Mouse (Mus musculus) heart, postnatal 0 days (tissue): ENCODE measurements at regions not wholly inside any gene's neighbourhood (a gene's known extent, or its start where the extent isn't known, plus 50 kb on each side); places are given as distances from the start of the nearest gene placed in this dataset.

Experiments
- CTCF ChIP-seq: IDR thresholded peaks from 2 replicates; pipeline ENCODE4 v1.5.1; 2016; ENCODE audit warnings: antibody characterized with exemption, control low read depth, low read depth
- EP300 ChIP-seq: IDR thresholded peaks from 2 replicates; pipeline ENCODE4 v1.6.1; 2016; ENCODE audit warnings: antibody characterized with exemption, low read depth

DNA sequence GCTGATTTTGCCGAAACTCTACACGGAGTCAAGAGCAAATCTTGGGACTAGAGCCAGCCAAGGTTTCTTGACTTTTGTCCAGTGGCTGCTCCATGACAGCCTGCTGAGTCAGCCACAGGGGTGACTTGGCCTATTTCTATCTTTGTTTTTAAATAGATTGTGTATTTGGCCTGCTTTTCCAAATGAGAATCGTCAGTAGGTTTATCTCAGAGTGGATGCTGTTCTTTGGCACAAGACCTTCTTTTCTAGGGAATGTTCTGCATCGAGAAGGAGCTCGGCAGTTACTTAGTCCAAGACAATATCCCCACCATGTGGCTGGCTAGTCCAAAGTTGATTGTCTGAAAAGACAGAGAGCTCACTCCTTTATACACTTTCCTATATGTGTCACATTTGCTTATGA lies 163.9 kb upstream of the Fam84a start:
- peak; percentile 60 for TF ChIP-seq CTCF
- TF ChIP-seq EP300: no peak
